Mouse (Mus musculus) right cerebral cortex, postnatal 14 days (tissue): ENCODE results near the gene Axin1.

Experiments used
- DNase-seq: peaks from one replicate; pipeline ENCODE4 v3.0.0; 2022

The Axin1 gene

GRCm38 (mm10) chr17:26192481-26193190 lies 54.1 kb downstream of the Axin1 start:
- DNase-seq = no peak

- DNase-seq = no peak
Measured at GRCm38 (mm10) chr17:26198892-26199291, 60.4 kb downstream of the Axin1 start, which contains the start of gene Pdia2. Gene Pdia2, minus strand, starts transcription at chr17:26199087.

GRCm38 (mm10) chr17:26200831-26201705 lies 62.6 kb downstream of the Axin1 start:
- DNase-seq = peak; percentile 51

- DNase-seq = no peak
Measured at GRCm38 (mm10) chr17:26201998-26202397, 63.5 kb downstream of the Axin1 start.

- DNase-seq = peak; percentile 66
Measured at GRCm38 (mm10) chr17:26202737-26203136, 64.2 kb downstream of the Axin1 start, which contains the start of gene Rgs11. Gene Rgs11, plus strand, starts transcription at chr17:26202951.

- peak; percentile 61 for DNase-seq
Measured at GRCm38 (mm10) chr17:26203321-26203811, 64.9 kb downstream of the Axin1 start.

- DNase-seq = no peak
Measured at GRCm38 (mm10) chr17:26204766-26205165, 66.3 kb downstream of the Axin1 start.

- DNase-seq = no peak
Measured at GRCm38 (mm10) chr17:26206392-26206791, 67.9 kb downstream of the Axin1 start.

- no peak for DNase-seq
Measured at GRCm38 (mm10) chr17:26207686-26208085, 69.2 kb downstream of the Axin1 start, which contains the start of gene Arhgdig. Gene Arhgdig, minus strand, starts transcription at chr17:26207786.

GRCm38 (mm10) chr17:26212241-26212640 lies 73.8 kb downstream of the Axin1 start:
- DNase-seq = no peak

GRCm38 (mm10) chr17:26212681-26213080 lies 74.2 kb downstream of the Axin1 start:
- DNase-seq = no peak

- DNase-seq = no peak
Measured at GRCm38 (mm10) chr17:26221508-26221907, 83.0 kb downstream of the Axin1 start.

- no peak for DNase-seq
Measured at GRCm38 (mm10) chr17:26225150-26225549, 86.7 kb downstream of the Axin1 start.

GRCm38 (mm10) chr17:26229776-26230175 lies 91.3 kb downstream of the Axin1 start:
- no peak for DNase-seq

- DNase-seq = no peak
Measured at GRCm38 (mm10) chr17:26231156-26231555, 92.7 kb downstream of the Axin1 start.

- no peak for DNase-seq
Measured at GRCm38 (mm10) chr17:26232863-26233262, 94.4 kb downstream of the Axin1 start.

- no peak for DNase-seq
Measured at GRCm38 (mm10) chr17:26234386-26234785, 95.9 kb downstream of the Axin1 start.

GRCm38 (mm10) chr17:26235077-26235815 lies 96.8 kb downstream of the Axin1 start:
- no peak for DNase-seq

GRCm38 (mm10) chr17:26237667-26238066 lies 99.2 kb downstream of the Axin1 start:
- no peak for DNase-seq

- no peak for DNase-seq
Measured at GRCm38 (mm10) chr17:26239551-26239950, 101.1 kb downstream of the Axin1 start.

GRCm38 (mm10) chr17:26240120-26240790 lies 101.8 kb downstream of the Axin1 start:
- DNase-seq = no peak

- DNase-seq = no peak
Measured at GRCm38 (mm10) chr17:26240990-26241389, 102.5 kb downstream of the Axin1 start.
